Mouse (Mus musculus) c-Kit-positive CD71-positive TER-119-negative erythroid progenitor cells, embryonic 14.5 days (primary cell): ENCODE measurements around the gene Uqcc3.
"Not testable (repeated sequence)": the region's sequence is repeated elsewhere in the genome, so short reads cannot be mapped to it uniquely, and the experiment has no call there.

Experiments
- DNase-seq: peaks from one replicate; pipeline ENCODE4 v3.0.0-alpha.2; 2013; ENCODE audit warnings: low read depth

Uqcc3 gene

DNA sequence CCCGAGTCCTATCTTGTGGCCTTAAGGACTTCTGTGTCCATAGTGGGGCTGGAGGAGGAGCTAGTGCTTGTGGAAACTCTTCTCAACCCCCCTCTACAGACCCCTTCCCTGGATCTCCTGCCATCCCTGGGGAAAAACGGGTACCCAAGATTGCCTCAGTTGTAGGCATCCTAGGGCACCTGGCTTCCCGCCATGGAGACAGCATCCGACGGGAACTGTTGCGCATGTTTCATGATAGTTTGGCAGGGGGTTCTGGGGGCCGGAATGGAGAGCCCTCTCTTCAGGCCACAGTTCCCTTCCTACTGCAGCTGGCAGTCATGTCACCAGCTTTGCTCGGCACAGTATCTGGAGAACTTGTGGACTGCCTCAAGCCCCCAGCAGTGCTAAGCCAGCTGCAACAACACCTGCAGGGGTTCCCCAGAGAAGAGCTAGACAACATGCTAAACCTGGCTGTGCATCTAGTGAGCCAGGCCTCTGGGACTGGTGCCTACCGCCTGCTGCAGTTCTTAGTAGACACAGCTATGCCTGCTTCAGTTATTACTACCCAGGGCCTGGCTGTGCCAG, 14.8 kb upstream of the Uqcc3 start:
- no peak for DNase-seq

DNA sequence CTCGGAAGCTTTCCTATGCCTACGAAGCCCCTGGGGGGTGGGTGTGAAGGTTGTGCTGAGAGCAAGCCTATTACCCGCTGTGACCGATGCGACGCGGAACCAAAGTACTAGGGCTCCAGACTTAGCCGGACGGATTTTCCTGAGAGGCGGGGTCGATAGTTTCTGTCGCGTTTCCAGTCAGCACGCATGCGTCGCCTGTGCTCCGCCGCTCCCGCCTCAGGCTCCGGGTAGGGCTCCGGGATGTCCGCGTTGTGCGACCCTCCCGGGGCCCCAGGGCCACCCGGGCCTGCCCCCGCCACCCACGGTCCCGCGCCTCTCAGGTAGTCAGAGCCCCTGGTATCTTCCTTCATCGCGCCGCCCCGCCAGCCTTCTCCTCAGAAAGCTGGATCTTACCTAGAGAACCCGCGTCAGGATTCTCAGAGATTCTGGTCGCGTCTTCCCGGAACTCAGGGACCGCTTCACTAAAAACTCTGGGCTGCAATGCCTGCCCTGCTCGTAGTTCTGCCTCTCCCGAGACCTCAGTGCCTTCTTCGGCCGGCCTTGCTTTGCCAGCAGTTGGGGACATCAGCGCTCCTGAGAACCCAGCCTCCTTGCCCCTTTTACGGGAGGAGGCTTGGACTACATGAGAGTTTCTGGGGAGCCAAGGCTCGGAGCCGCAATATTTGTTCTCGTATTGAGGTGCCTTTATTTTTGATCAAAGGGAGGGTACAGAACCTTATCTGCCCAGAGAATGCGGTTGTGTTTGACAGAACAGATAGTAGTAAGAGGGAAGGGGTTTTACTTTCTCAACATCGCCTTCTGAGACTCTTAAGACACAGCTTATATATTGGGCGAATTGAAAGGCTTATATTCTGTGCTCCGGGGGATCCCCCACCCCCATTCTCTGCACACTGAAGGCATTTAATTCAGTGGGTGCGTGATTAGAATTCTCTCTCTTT, 12.4 kb upstream of the Uqcc3 start, which contains the start of gene Ints5:
Ints5 (plus strand) TSS at position 177 of the 938 bp plus-strand sequence.
- peak; percentile 90 for DNase-seq

DNA sequence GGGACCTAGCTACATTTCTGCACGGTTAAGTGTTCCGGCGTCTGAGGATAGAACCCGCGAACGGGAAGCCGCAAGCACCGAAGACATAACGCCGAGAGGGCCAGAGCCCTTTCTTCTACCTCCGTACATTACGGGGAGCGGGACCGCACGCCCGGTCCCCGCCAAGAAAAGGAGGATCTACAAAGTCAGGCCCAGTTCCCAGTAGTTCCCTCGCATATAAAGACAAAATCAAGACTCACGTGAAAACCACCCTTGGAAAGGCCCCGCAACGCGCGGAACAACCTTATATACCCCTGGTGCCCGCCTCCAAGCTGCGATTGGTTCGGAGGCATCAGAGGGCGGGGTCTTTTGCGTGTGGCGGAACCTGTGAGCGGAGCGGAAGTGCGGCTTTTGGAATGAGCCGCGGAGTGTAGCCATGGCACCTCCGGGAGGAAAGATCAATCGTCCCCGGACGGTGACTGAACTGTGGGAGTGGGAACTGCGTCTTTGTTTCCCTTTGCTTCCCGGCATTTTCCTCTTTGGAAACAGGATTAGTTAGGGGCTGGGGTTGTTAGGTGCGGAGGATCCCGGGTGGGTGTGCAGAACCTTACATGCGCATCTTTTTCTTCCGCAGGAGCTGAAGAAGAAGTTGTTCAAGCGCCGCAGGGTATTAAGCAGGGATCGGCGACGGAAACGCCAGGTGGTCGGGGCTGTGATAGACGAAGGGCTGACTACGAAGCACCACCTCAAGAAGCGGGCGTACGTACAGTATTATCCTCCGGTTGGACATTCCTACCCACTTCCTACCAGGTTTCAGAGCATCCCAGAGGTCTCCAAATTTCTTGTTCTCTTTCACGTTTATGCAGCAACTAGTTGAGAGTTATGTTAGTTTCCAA, 8.0 kb upstream of the Uqcc3 start, which contains the start of the genes 1810009A15Rik and Gm49416:
1810009A15Rik (plus strand) TSS at position 343 of the 875 bp plus-strand sequence.
Gm49416 (plus strand) TSS at position 416 of the 875 bp plus-strand sequence.
- peak; percentile 95 for DNase-seq

DNA sequence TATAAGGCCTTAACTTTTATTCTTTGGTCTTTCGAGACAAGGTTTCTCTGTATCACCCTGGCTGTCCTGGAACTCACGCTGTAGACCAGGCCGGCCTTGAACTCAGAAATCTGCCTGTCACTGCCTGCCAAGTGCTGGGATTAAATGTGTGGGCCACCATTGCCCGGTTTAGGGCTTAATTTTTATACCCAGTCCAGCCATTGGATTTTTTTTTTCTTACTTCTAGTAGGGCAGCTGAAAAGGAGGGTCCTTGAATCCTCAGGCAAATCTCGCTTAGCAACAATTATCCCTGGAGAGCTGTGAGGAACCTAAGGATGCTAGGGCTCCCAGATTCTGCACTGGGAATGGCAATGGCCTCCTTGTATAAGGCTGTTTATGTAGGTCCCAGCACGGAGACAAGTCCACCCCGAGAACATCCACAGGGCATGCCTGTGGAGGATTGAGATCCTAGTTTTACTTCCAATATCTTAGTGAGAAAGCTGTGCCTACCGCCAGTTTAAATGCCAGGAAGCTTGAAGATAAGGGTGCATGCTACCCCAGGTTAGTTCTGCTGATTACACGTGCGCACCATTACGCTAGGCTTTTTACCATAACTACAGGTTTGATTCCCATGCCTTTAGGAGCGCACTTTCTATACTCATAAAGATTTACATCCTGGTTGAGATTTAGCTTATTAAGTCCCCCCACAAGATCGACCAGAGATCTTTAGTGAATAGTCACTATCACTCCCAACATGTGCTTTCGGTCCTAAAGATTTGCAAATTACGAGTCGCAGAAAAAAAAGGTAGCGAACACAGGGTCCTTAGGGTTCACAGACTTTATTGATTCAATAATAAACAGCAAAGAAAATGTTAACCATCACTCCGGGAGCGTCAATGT, 7.1 kb upstream of the Uqcc3 start:
- no peak for DNase-seq

DNA sequence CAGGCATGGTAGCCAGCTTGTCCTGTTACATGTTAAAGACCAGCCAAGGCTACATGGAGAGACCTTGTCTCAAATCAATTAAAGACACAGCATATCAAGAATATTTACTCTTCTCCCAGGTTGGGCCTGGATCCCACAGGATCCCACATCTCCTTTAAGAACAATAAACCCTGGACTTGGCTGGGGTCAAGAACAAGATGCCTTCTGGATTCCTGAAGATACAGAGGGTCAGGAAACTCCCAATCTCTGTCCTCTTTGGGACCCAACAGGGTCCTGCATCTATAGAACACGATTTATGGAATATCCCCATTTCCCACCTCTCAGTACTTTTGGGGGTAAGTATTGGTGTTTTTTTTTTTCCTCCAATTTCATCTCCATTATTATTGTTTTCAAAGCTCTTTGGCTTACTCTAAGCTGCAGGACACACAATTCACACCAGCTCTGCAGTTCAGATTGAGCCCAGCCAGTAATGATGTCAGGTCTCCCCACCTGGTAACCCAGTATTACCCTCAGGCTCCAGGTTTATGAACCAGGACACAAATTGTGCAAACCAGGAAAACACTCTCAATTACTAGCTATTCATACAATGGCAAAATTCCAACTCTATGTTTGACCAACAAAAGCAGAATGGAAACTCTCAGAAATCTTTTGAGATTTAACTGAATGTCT, 6.3 kb upstream of the Uqcc3 start:
- no peak for DNase-seq

DNA sequence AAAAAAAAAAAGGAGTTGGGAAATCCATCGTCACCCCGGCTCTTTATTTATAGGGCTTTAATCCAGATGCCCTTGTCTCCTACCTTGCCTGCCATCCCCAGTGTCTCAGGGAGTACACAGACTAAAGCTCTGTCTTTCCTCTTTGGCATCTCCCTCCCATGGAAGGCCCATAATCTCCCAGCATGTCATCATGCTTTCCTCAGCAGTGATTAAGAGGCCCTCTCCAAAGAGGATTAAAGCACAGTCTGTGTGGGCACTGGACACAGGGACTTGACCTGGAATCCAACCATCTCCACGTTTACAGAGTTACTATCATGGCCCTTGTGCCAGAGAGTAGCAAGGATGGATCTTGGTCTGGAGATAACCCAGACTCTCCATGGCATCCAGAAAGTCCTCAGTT, 2.9 kb upstream of the Uqcc3 start, which contains the start of the genes Lbhd1 and Gm49403:
Lbhd1 (plus strand) TSS at position 117 of the 400 bp plus-strand sequence.
Gm49403 (plus strand) TSS at position 315 of the 400 bp plus-strand sequence.
- no peak for DNase-seq

DNA sequence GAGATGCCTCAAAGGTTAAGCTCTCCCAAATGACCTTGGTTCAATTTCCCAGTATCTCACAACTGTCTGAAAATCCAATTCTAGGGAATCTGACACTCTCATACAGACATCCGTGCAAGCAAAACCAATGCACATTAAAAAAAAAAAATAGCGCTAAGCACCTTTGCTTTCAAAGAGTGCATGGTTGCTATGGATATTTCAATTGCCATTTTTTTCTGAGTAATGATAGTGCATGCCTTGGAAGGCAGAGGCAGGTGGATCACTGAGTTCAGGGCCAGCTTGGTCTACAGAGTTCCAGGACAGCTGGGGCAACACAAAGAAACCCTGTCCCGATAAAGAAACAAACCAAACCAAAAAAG, 290 bp upstream of the Uqcc3 start:
- no peak for DNase-seq

DNA sequence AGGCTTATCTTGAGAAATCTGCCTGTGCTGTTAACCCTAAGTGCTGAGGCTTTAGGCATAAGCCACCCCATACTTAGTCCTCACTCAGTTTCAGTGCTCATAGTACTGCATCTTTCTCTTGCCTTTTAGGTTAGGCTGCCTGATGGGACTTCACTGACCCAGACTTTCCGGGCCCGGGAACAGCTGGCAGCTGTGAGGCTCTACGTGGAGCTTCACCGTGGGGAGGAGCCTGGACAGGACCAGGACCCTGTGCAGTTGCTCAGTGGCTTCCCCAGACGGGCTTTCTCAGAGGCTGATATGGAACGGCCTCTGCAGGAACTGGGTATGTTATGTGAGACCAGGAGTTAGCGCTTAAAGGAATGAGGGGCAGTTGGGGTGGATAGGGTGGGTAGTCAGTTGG, 5.7 kb downstream of the Uqcc3 start:
- no peak for DNase-seq

DNA sequence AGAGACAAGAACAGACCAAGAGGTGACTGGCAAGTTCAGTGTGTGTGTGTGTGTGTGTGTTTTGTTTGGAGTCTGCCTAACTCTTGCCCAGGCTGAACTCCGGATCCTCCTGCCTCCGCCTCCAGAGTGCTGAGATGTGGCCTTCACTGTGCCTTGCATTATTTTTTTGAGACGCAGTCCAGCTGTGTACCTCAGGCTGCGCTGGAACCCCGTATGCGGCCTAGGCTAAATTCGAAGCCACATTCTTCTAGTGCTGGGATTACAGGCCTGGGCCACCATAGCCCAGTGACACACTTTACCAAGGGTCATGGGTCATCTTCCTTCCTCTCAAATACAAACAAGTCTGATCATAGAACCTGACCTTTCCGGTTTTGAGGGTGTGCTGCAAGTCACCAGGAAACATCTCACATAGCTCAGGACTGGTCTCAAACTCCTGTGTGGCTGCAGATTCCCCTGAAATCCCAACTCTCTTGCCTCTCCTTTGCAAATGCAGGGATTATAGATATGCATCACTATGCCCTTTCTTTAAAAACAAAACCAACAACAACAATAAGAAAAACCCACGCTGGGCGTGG, 8.4 kb downstream of the Uqcc3 start:
- no peak for DNase-seq

DNA sequence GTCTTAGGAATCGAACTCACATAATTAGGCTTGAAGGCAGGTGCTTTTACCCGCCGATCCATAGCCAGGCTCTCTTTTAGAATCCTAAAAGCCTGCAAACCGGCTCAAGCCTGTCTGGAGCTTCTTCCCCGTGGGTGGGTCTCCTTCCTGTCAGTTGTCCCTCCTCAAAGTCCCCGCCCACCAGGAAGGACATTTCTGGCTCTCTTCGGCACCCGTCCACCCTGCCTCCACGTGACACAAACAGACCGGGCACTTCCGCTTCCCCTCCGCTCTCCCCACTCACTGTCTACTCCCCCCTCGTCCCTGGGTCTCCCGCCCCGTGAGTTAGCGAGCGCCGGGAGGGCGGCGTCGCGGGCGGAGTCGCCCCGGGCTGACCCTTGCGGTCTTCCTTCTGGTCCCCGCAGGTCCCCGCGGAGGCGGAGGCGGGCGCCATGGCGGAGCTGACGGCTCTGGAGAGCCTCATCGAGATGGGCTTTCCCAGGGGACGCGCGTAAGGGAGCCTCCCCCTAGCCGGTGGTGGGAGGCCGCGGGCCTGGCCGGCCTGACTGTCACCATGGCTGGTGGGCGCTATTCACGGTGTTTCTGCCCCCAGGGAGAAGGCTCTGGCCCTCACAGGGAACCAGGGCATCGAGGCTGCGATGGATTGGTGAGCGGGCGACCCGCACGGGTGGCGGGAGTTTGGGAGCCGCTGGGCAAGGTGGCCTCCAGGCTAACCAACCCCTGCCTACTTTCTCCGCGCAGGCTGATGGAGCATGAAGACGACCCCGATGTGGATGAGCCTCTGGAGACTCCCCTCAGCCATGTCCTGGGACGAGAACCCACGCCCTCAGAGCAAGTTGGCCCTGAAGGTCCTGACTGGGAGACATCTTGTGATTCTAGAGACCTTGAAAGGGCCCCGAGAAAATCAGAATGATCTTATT, 9.2 kb downstream of the Uqcc3 start, which contains the start of gene Ubxn1:
Ubxn1 (plus strand) TSS at position 230 of the 920 bp plus-strand sequence.
- peak; percentile 97 for DNase-seq

DNA sequence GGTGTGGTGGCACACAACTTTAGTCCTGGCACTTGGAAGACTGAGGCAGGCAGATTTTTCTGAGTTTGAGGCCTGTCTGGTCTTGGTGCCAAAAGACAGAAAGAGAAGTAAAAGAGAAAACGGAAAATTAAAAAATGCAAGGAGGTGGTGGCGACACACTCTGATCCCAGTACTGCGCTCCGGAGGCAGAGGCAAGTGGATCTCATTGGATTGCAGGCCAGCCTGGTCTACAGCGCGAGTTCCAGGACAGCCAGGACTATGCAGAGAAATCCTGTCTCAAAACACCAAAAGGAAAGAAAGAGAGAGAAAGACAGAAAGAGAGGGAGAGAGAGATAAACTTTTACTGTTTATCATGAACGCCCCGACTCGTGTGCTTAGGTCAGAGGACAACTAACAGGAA, 9.9 kb downstream of the Uqcc3 start:
- no peak for DNase-seq

DNA sequence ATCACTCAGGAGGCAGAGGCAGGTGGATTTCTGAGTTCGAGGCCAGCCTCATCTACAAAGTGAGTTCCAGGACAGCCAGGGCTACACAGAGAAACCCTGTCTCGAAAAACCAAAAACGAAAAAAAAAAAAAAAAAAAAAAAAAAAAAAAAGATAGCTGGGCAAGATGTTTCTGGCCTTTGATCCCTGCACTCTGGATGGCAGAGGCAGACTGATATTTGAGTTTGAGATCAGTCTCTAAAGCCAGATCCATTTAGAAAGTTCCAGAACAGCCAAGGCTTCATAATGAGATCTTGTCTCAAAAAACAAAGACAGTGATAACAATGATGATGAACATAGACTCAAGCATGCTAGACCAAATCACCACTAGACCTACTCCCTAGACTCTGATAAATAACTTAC, 10.3 kb downstream of the Uqcc3 start:
- not testable (repeated sequence) for DNase-seq

DNA sequence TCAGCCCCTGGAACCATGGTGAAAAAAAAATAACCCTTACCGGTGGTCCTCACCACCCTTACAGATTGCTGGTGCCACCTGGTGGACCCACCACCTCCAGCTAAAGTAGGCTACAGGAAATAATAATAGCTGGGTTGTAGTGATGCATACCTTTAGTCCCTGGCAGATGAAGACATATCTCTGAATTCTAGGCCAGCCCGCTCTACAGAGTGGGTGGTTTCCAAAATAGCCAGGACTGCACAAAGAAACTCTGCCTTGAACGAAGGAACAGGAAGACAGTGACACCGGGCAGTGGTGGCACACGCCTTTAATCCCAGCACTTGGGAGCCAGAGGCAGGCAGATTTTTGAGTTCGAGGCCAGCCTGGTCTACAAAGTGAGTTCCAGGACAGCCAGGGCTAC, 16.5 kb downstream of the Uqcc3 start:
- no peak for DNase-seq

DNA sequence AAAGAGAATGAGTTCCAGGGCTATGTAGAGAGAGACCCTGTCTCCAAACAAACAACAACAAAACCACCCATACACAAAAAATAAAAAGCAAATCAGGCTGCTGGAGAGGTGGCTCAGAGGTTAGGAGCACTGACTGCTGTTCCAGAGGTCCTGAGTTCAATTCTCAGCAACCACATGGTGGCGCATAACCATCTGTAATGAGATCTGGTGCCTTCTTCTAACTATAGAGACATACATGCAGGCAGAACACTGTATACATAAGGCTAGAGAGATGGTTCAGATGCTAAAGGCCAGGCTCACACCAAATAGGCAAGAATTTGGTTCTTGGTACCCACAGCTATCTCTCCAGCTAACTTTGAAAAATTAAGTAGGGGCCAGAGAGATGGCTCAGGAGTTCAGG, 21.7 kb downstream of the Uqcc3 start:
- no peak for DNase-seq

DNA sequence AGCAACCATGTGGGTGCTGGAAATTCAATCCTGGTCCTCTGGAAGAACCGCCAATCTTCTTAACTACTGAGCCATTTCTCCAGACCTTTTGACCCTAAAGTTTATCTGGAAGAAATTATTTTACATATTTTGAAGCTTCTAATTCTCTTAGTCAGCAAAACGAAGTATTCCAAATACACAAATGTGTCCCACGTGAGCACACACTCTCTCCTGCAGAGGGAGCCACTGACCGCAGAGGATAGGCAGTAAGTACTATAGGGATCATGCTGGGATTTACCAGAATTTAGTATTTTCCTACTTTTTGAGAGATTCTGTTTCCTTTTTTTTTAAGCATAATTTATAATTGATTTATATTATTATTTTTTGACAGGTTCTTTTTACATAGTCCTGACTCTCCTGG, 23.0 kb downstream of the Uqcc3 start:
- peak; percentile 58 for DNase-seq

DNA sequence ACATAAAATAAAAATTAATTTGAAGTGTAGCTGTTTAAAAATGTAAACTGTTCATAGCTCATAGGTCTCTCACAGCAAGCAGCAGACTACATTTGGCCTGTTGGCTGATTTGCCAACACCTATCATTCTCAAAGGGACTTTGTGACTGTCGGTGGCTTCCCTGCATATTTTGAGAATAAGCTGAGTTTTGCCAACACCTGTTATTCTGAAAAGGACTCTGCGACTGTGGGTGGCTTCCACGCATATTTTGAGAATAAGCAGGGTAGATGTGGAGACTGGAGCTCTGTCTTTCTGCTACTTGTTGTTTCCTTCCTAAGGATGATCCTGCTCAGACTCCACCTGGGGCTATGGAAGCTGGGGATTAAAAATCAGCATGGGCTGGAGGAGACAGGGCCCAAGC, 27.6 kb downstream of the Uqcc3 start:
- no peak for DNase-seq

DNA sequence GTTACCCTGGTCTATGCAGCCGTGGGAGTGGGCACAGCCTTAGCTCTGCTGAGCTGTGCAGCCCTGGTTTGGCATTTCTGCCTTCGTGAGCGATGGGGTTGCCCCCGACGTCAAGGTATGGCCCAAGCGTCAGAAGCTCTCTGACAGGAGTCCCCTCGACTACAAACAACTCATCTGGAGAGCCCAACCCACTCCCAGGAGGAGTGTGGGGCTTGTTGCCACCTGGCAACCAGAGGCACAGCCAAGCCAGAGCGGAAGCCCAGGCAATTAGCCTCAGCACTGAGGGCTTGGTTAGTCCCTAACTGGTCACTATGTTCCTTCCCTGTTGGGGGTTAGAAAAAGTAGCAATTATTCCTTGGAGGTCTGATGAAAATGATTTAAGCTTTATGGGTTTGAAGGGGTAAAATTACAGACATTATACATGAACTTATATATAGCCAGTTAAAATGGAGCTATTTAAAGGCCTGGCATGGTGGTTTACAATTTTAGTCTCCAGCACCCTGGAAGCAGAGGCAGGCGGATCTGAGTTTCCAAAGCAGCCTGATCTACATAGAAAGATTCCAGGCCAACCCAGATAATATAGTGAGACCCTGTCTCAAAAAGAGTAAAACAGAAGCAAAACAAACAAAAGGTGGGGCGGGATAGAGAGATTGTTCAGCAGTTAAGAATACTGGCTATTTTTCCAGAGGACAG, 28.3 kb downstream of the Uqcc3 start:
- no peak for DNase-seq

DNA sequence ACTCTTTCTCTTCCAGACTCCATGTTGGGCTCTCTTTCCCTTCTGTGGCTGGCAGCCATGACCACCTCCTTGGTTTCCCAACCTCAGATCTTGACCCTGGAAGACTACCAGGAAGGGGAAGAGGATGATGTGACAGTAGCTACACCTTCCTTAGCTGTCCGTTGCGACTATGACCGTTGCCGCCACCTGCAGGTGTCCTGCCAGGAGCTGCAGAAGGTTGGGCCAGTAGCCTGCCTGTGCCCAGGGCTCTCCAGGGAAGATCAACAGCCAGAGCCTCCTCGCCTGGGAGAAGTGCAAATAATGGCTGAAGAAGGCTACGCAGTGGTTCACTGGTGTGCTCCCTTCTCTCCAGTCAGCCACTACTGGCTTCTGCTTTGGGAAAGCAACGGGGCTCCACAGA, 29.1 kb downstream of the Uqcc3 start:
- no peak for DNase-seq
